In the genomic region with DNA sequence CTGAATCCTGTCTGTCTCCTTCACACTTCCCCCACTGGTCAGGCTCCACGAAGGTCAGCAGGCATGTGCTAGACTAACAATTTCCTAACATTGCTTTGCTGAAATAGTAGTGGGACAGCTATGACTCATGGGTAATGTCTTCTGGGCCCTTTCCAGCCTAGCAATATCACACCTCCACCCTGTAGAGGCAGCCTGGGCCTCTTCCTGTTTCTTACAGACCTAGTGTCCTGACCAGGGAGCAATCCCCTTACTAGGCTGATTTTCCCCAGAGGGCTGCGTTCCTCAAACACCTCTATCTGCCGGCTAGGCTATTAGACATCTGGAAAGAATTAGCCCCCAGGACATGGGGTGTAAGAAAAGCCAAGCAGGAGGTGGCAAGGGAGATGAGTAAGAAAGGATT, we compare ENCODE assay signal across 9 mouse cellular contexts. TPM values are rescaled to one million over a fixed set of nuclear protein-coding genes. Genes with fewer than 3 reads are reported as not detected.
DNase-seq lines count a peak whose midpoint lies in the region; ATAC-seq lines count a peak whose summit lies in the region.
"Had no signal": no experiment of that assay in that cellular context is flagged by ENCODE, and none has a peak within 500 bp of the region (broad histone marks: within the 10 kb centered on the region; RNA-seq: fewer than 3 reads in every experiment).

No protein-coding gene starts in this region.

- intact Hi-C loops in heart, postnatal 14 days (cut with DNase I) = no loop called here

- H3K36me3 ChIP-seq in heart, embryonic 16.5 days (ENCODE audit: control insufficient read depth, insufficient read depth) = no peaks in the 10 kb centered on the region

- peak; percentile 28 to 68 for DNase-seq in heart, adult 18-20 months
- no peak for DNase-seq in heart, postnatal 14 days
- peak; percentile 37 for DNase-seq in mesoderm, embryonic 11.5 days (ENCODE audit: low read depth, low spot score)
- no peak for DNase-seq in frontal cortex, postnatal 25 days (ENCODE audit: low spot score in 2 of 2)
- no peak for DNase-seq in spleen, postnatal 10 days (ENCODE audit: low spot score in 2 of 2)
- no peak for DNase-seq in urinary bladder, postnatal 25 days (ENCODE audit: low spot score)
- DNase-seq: cerebellum, adult 11-12 months had no signal

- H3K9ac ChIP-seq in heart, embryonic 16.5 days (ENCODE audit: low read length) = no peak overlapping the region

- H3K4me3 ChIP-seq in brown adipose tissue, adult 24 weeks (ENCODE audit: insufficient read depth, low read depth, low read length) = no peak overlapping the region
- no peak overlapping the region for H3K4me3 ChIP-seq in heart, embryonic 16.5 days (ENCODE audit: low read length)

- WGBS in heart, embryonic 16.5 days = 21% methylated on average over 3 of the region's 3 CpGs

- H3K27me3 ChIP-seq in heart, embryonic 16.5 days (ENCODE audit: control insufficient read depth, insufficient read depth, low read length) = no peaks in the 10 kb centered on the region

- no peak overlapping the region for H3K4me2 ChIP-seq in heart, embryonic 16.5 days (ENCODE audit: low read depth, low read length)

- H3K4me1 ChIP-seq in brown adipose tissue, adult 24 weeks (ENCODE audit: control insufficient read depth, insufficient read depth, insufficient read length, low read length) = peaks cover 19% of the 10 kb centered on the region
- H3K4me1 ChIP-seq in heart, embryonic 16.5 days (ENCODE audit: control insufficient read depth, insufficient read depth, low read length) = peaks cover 23% of the 10 kb centered on the region

- peak; percentile 45; the same call in 1 of the 2 replicates for ATAC-seq in heart, embryonic 16.5 days (replicated peaks; ENCODE audit: extremely low read depth, insufficient read depth, low FRiP score)

- H3K27ac ChIP-seq in brown adipose tissue, adult 24 weeks (replicated peaks; ENCODE audit: low read depth, low read length) = peak overlapping the region; percentile 42
- H3K27ac ChIP-seq in heart, embryonic 16.5 days (ENCODE audit: low read length) = no peak overlapping the region

- no peaks in the 10 kb centered on the region for H3K9me3 ChIP-seq in heart, embryonic 16.5 days (replicated peaks; ENCODE audit: control insufficient read depth, low read length)

RNA-seq across cellular contexts. Expression of gene Gucy2d, which starts 24.7 kb away (rescaled TPM):
- under 1 TPM in 1 of 2 experiments, not detected in 1; 0.07 TPM for total RNA-seq in heart, adult 18-20 months (2021)
- under 1 TPM in 1 of 2 experiments, not detected in 1; 0.17 TPM for total RNA-seq in heart, postnatal 14 days (2021)
- polyA plus RNA-seq in brown adipose tissue, adult 24 weeks (2012; ENCODE audit: insufficient read depth, insufficient read length, missing spikeins) = not detected in 2 replicates
- polyA plus RNA-seq in heart, embryonic 16.5 days (2015; fragmentation: Nextera tagmentation; extraction: Ambion mirVana) = not detected in 2 replicates

RNA-seq across cellular contexts. Expression of gene Tsku, which starts 54.4 kb away (rescaled TPM):
- 1 to 10 TPM; 2.3 TPM for total RNA-seq in heart, adult 18-20 months (2021)
- total RNA-seq in heart, postnatal 14 days (2021) = 1 to 10 TPM; 4.0 to 4.4 TPM
- polyA plus RNA-seq in brown adipose tissue, adult 24 weeks (2012; ENCODE audit: insufficient read depth, insufficient read length, missing spikeins) = 25.7 and 31.5 TPM in 2 replicates
- 3.2 and 3.8 TPM in 2 replicates for polyA plus RNA-seq in heart, embryonic 16.5 days (2015; fragmentation: Nextera tagmentation; extraction: Ambion mirVana)

Comparison
In these comparisons a context has a peak if more than half of its experiments do, and no peak if none do; other contexts are left out.
1. DNase-seq: peak in heart, adult 18-20 months (2 of 2) and mesoderm, embryonic 11.5 days (single experiment); none in heart, postnatal 14 days (0 of 2), frontal cortex, postnatal 25 days (0 of 2), spleen, postnatal 10 days (0 of 2) and urinary bladder, postnatal 25 days (single experiment).